In genomic region chrX:142729040-142729439, GRCm38 (mm10) we compare ENCODE assay signal across 14 mouse cellular contexts.
"Had no signal": no experiment of that assay in that cellular context is flagged by ENCODE, and none has a peak within 500 bp of the region (broad histone marks: within the 10 kb centered on the region; RNA-seq: fewer than 3 reads in every experiment).

No protein-coding gene starts in this region.

- H3K27me3 ChIP-seq: liver, embryonic 13.5 days had no signal

- H3K9me3 ChIP-seq: liver, embryonic 13.5 days had no signal

- H3K27ac ChIP-seq: left cerebral cortex, adult 2 months; liver, embryonic 13.5 days; macrophage had no signal

- DNase-seq: kidney, adult 18-20 months; kidney, adult 9 months; kidney, postnatal 14 days; kidney, postnatal 4 days; layer of hippocampus, adult 9-11 months; layer of hippocampus, postnatal 36 days; liver, embryonic 13.5 days; lung, adult 2 months; lung, postnatal 14 days; midbrain, embryonic 14.5 days; thymus, postnatal 36 days had no signal

- H3K9ac ChIP-seq: liver, embryonic 13.5 days had no signal

- H3K4me3 ChIP-seq: left cerebral cortex, adult 2 months; liver, embryonic 13.5 days had no signal

- H3K4me2 ChIP-seq: liver, embryonic 13.5 days; midbrain, embryonic 11.5 days had no signal
